Mouse (Mus musculus) G1E (cell line): Measurements from ENCODE around the gene Sf1.

Experiments
- CTCF ChIP-seq: IDR thresholded peaks from 2 replicates; pipeline ENCODE4 v1.5.1; 2012; ENCODE audit warnings: low read depth, low read length, inconsistent platforms, mixed read lengths
- GATA1 ChIP-seq: IDR thresholded peaks from 2 replicates; pipeline ENCODE4 v1.6.1; 2012; ENCODE audit warnings: borderline replicate concordance, low read length, inconsistent platforms, mixed read lengths
- POLR2AphosphoS5 ChIP-seq: IDR thresholded peaks from 2 replicates; pipeline ENCODE4 v1.6.1; 2012; ENCODE audit warnings: low read depth, low read length, inconsistent platforms; ENCODE audit not compliant: insufficient replicate concordance
- TAL1 ChIP-seq: conservative IDR thresholded peaks from 2 replicates; pipeline ENCODE4 v1.6.1; 2012; ENCODE audit warnings: low read depth, low read length, inconsistent platforms, mixed read lengths

- TF ChIP-seq CTCF: peak; percentile 67
- no peak for TF ChIP-seq TAL1
- TF ChIP-seq POLR2AphosphoS5: no peak
- TF ChIP-seq GATA1: no peak
Observed at GRCm38 (mm10) chr19:6418233-6418879, 54.9 kb downstream of the Sf1 start, which contains the start of gene Nrxn2.
